Mouse (Mus musculus) stomach, postnatal 0 days (tissue): ENCODE measurements around the gene Vmn2r106. TPM values are rescaled to one million over a fixed set of nuclear protein-coding genes. Genes with fewer than 3 reads are reported as not detected.

Experiments
- ATAC-seq: fragments of 200-750 bp; cut with Nextera tagmentation; 2 replicates; pipeline ENCODE4 v1.8.0; 2017; ENCODE audit not compliant: low FRiP score, low TSS enrichment
- DNase-seq: peaks from one replicate; pipeline ENCODE4 v3.0.0-alpha.2; 2016; ENCODE audit warnings: low spot score
- H3K27ac ChIP-seq: fragments of 300-500 bp; sonication (generic); replicated peaks from 2 replicates; pipeline ENCODE4 v1.5.1; 2014; ENCODE audit warnings: mild to moderate bottlenecking, control low read depth
- H3K27me3 ChIP-seq: fragments of 300-500 bp; sonication (generic); 2 replicates; pipeline ENCODE4 v1.6.1; 2014; ENCODE audit warnings: low read length; ENCODE audit not compliant: control insufficient read depth, insufficient read depth
- H3K36me3 ChIP-seq: fragments of 300-500 bp; sonication (generic); 2 replicates; pipeline ENCODE4 v1.6.1; 2014; ENCODE audit warnings: low read length, mixed read lengths; ENCODE audit not compliant: control insufficient read depth, insufficient read depth
- H3K4me1 ChIP-seq: fragments of 300-500 bp; sonication (generic); replicated peaks from 2 replicates; pipeline ENCODE4 v1.6.1; 2014; ENCODE audit warnings: antibody characterized with exemption; ENCODE audit not compliant: control insufficient read depth, insufficient read depth
- H3K4me2 ChIP-seq: fragments of 300-500 bp; sonication (generic); replicated peaks from 2 replicates; pipeline ENCODE4 v1.6.1; 2014; ENCODE audit warnings: low read depth, mild to moderate bottlenecking, control low read depth, moderate library complexity
- H3K4me3 ChIP-seq: fragments of 300-500 bp; sonication (generic); 2 replicates; pipeline ENCODE4 v1.5.1; 2014; ENCODE audit warnings: low read depth, low read length, control low read depth
- H3K9ac ChIP-seq: fragments of 300-500 bp; sonication (generic); 2 replicates; pipeline ENCODE4 v1.6.1; 2014; ENCODE audit warnings: mild to moderate bottlenecking, low read length, control low read depth, mixed read lengths
- H3K9me3 ChIP-seq: fragments of 300-500 bp; sonication (generic); 2 replicates; pipeline ENCODE4 v1.6.1; 2016; ENCODE audit warnings: low read length; ENCODE audit not compliant: control insufficient read depth
- CTCF ChIP-seq: IDR thresholded peaks from 2 replicates; pipeline ENCODE4 v1.5.1; 2016; ENCODE audit warnings: antibody characterized with exemption, low read depth, mild to moderate bottlenecking, moderate library complexity
- EP300 ChIP-seq: optimal IDR thresholded peaks from 2 replicates; pipeline ENCODE3; 2016; ENCODE audit warnings: antibody characterized with exemption
- WGBS: fragments of 180-500 bp; shearing (Covaris S2); extraction: QIAGEN DNeasy Blood & Tissue Kit; methylation state at CpG from one replicate; pipeline ENCODE4 v1.1.7; 2014; 5-methylcytosine and 5-hydroxymethylcytosine counted together
- polyA plus RNA-seq: library from polyadenylated mRNA; unstranded; fragments of >200 nt; fragmentation: Nextera tagmentation; extraction: Ambion mirVana; gene quantifications from 2 replicates; pipeline ENCODE4 v1.2.1, GENCODE M21; 2015

Gene Vmn2r106
- not detected in 2 replicates for polyA plus RNA-seq

DNA sequence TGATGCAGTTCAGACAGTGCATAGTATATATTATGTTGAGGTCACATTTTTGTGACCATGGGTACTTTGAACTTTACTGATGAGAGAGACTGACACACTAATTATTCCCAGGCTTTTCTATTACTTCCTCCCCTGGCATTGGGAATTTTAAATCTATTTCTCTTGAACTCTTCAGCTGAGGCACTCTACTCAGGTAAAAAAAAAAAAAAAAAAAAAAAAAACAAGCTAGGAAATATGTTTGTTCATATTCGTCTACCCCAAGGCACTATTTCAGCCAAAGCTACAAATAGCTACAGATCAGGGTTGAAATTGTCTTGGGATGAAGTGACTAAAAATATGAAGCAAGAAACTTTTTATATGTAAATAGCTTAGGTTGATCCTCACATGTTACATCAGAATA is at the start of gene Vmn2r106:
Vmn2r106 (minus strand) TSS at position 101 of the 400 bp plus-strand sequence.
- no peaks in the 10 kb centered on the region for H3K9me3 ChIP-seq
- no peak for DNase-seq
- no peak within 1 kb of the TSS for H3K9ac ChIP-seq
- H3K4me2 ChIP-seq = no peak within 1 kb of the TSS
- H3K4me3 ChIP-seq = no peak within 1 kb of the TSS
- no peaks in the 10 kb centered on the region for H3K36me3 ChIP-seq
- ATAC-seq = no peak
- no peaks in the 10 kb centered on the region for H3K27me3 ChIP-seq
- H3K4me1 ChIP-seq = no peaks in the 10 kb centered on the region
- TF ChIP-seq EP300 (no peak), CTCF (no peak)
- H3K27ac ChIP-seq = no peak within 1 kb of the TSS
- WGBS = 72% methylated on average over 1 of the region's 1 CpGs

DNA sequence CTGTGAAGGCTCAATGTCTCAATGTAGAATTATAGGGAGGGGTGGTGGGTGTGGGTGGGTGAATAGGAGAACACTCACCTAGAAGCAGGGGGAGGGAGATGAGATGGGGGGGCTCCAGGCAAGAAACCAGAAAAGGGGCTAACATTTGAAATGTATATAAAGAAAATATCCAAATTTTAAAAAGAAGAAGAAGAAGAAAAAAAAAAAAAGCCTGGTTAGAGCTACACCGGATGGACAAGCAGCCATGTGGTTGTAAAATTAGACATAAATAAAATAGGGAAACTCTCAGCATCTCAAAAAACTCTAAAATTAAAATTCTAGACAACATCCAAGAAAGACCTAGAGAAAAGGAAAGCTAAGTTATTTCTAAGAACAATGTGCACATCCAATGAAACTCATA is 20.4 kb upstream of the Vmn2r106 start:
- Histone ChIP-seq H3K9ac (no peak overlapping the region), H3K27me3 (no peaks in the 10 kb centered on the region), H3K4me3 (no peak overlapping the region), H3K4me1 (no peaks in the 10 kb centered on the region), H3K9me3 (no peaks in the 10 kb centered on the region), H3K4me2 (no peak overlapping the region), H3K36me3 (no peaks in the 10 kb centered on the region), H3K27ac (no peak overlapping the region)
- TF ChIP-seq EP300 (no peak), CTCF (no peak)
- WGBS = 81% methylated on average over 1 of the region's 1 CpGs
- ATAC-seq = no peak
- no peak for DNase-seq

DNA sequence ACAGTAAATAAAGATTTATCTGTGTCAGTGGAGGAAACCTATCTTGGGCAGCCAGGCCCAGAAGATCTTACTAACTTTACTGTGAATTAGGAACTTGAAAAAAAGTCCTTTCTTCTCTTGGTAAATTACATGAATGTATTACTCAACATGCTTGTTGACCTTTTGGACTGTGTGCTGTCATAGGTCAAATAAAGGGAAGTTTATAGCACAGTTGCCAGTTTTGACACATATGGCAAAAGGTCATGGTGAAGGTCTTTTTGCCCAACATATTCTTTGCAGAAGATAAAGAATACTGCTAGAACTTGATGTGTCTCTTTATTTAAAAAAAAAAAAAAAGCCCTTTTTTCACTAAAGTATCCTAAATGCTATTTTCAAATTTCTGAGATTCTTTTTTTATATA is 1.6 kb upstream of the Vmn2r106 start:
- ATAC-seq = no peak
- DNase-seq = no peak
- Histone ChIP-seq H3K27me3 (no peaks in the 10 kb centered on the region), H3K4me2 (no peak overlapping the region), H3K4me3 (no peak overlapping the region), H3K27ac (no peak overlapping the region), H3K9me3 (no peaks in the 10 kb centered on the region), H3K4me1 (no peaks in the 10 kb centered on the region), H3K36me3 (no peaks in the 10 kb centered on the region), H3K9ac (no peak overlapping the region)
- TF ChIP-seq EP300 = no peak
- no peak for TF ChIP-seq CTCF

DNA sequence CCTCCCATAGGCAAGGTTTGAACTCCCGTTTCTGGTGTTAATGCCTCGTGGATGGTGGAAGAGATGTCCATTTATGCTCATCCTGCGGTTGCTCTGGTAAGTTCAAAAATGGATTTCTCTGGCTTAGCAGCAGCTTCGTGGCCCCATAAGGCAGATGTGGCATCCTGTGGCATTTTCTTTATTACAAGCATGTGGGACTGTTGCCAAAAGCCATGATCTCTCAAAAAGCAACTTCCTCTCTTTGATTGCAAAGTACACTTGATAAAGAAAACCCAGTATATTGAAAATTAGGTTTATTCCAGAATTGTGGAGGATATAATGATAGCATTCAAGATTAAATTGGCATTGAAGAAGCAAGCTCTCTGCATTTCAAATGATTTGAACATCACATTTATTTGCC is 29.8 kb downstream of the Vmn2r106 start:
- H3K4me2 ChIP-seq = no peak overlapping the region
- no peak overlapping the region for H3K27ac ChIP-seq
- DNase-seq = no peak
- no peak for ATAC-seq
- H3K9ac ChIP-seq = no peak overlapping the region
- H3K4me1 ChIP-seq = no peaks in the 10 kb centered on the region
- no peaks in the 10 kb centered on the region for H3K36me3 ChIP-seq
- 58% methylated on average over 4 of the region's 4 CpGs for WGBS
- H3K9me3 ChIP-seq = no peaks in the 10 kb centered on the region
- TF ChIP-seq CTCF (no peak), EP300 (no peak)
- no peak overlapping the region for H3K4me3 ChIP-seq
- H3K27me3 ChIP-seq = no peaks in the 10 kb centered on the region

DNA sequence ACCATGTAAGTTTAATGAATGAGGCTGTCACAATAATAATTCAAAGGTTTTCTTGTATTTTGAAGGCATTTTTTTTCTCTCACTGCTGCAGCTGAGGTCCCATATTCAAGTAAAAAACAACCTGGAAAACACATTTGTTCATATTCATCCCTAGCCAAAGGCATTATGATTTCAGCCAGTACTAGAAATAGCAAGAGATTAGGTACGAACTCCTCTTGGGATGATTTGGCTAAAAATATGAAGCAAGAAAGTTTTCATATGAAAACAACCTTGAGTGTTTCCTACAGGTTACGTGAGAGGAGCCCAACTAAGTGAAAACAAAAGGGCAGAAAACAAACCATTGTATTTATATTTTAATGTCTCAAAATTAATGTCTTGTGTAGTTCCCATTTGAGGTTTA is 50.4 kb downstream of the Vmn2r106 start, which contains the start of gene Vmn2r105:
Vmn2r105 (minus strand) TSS at position 101 of the 400 bp plus-strand sequence.
- H3K36me3 ChIP-seq = no peaks in the 10 kb centered on the region
- H3K27me3 ChIP-seq = no peaks in the 10 kb centered on the region
- H3K27ac ChIP-seq = no peak within 1 kb of the TSS
- no peaks in the 10 kb centered on the region for H3K9me3 ChIP-seq
- no peaks in the 10 kb centered on the region for H3K4me1 ChIP-seq
- ATAC-seq (no peak), DNase-seq (no peak)
- no peak within 1 kb of the TSS for H3K4me2 ChIP-seq
- no peak within 1 kb of the TSS for H3K4me3 ChIP-seq
- no peak for TF ChIP-seq EP300
- TF ChIP-seq CTCF = no peak
- no peak within 1 kb of the TSS for H3K9ac ChIP-seq
- WGBS = 67% methylated on average over 2 of the region's 2 CpGs

Other genes starting within 250 kb of the Vmn2r106 start
- gene Vmn2r104, start 237.2 kb downstream of the Vmn2r106 start, polyA plus RNA-seq = not detected in 2 replicates
- not detected in 2 replicates for gene Fpr-rs7, start 171.3 kb downstream of the Vmn2r106 start, polyA plus RNA-seq
- not detected in 2 replicates for gene Fpr-rs6, start 102.5 kb downstream of the Vmn2r106 start, polyA plus RNA-seq
- 0.01 TPM in 1 of 2 replicates, not detected in the other for gene Vmn2r105, start 50.5 kb downstream of the Vmn2r106 start, polyA plus RNA-seq
- gene Vmn2r107, start 59.7 kb upstream of the Vmn2r106 start, polyA plus RNA-seq = 0.01 TPM in 1 of 2 replicates, not detected in the other
- gene Vmn1r224, start 128.6 kb upstream of the Vmn2r106 start, polyA plus RNA-seq = 0.04 TPM in 1 of 2 replicates, not detected in the other
- gene Vmn2r108, start 195.8 kb upstream of the Vmn2r106 start, polyA plus RNA-seq = not detected in 2 replicates
- not detected in 2 replicates for gene Vmn1r225, start 212.6 kb upstream of the Vmn2r106 start, polyA plus RNA-seq